Mouse (Mus musculus) embryonic facial prominence, embryonic 15.5 days (tissue): ENCODE measurements around the gene Sit1. TPM values are rescaled to one million over a fixed set of nuclear protein-coding genes. Genes with fewer than 3 reads are reported as not detected.

Experiments used
- ATAC-seq: fragments of 200-750 bp; cut with Nextera tagmentation; 2 replicates; pipeline ENCODE4 v1.8.0; 2017; ENCODE audit warnings: low read depth, moderate TSS enrichment; ENCODE audit not compliant: insufficient number of reproducible peaks, low FRiP score, low TSS enrichment
- H3K27ac ChIP-seq: fragments of 300-500 bp; sonication (generic); replicated peaks from 2 replicates; pipeline ENCODE4 v1.5.1; 2015; ENCODE audit warnings: mild to moderate bottlenecking, inconsistent platforms
- H3K27me3 ChIP-seq: fragments of 300-500 bp; sonication (generic); 2 replicates; pipeline ENCODE4 v1.6.1; 2015; ENCODE audit warnings: inconsistent platforms
- H3K36me3 ChIP-seq: fragments of 300-500 bp; sonication (generic); 2 replicates; pipeline ENCODE4 v1.6.1; 2015; ENCODE audit warnings: mild to moderate bottlenecking, inconsistent platforms
- H3K4me1 ChIP-seq: fragments of 300-500 bp; sonication (generic); 2 replicates; pipeline ENCODE4 v1.6.1; 2015; ENCODE audit warnings: inconsistent platforms
- H3K4me2 ChIP-seq: fragments of 300-500 bp; sonication (generic); replicated peaks from 2 replicates; pipeline ENCODE4 v1.6.1; 2015; ENCODE audit warnings: mild to moderate bottlenecking, inconsistent platforms
- H3K4me3 ChIP-seq: fragments of 300-500 bp; sonication (generic); replicated peaks from 2 replicates; pipeline ENCODE4 v1.5.1; 2015; ENCODE audit warnings: mild to moderate bottlenecking, inconsistent platforms
- H3K9ac ChIP-seq: fragments of 300-500 bp; sonication (generic); 2 replicates; pipeline ENCODE4 v1.6.1; 2015; ENCODE audit warnings: inconsistent platforms
- H3K9me3 ChIP-seq: fragments of 300-500 bp; sonication (generic); replicated peaks from 2 replicates; pipeline ENCODE4 v1.6.1; 2016; ENCODE audit warnings: inconsistent platforms
- WGBS: fragments of 180-500 bp; shearing (Covaris S2); methylation state at CpG from one replicate; pipeline ENCODE4 v1.1.7; 2015; 5-methylcytosine and 5-hydroxymethylcytosine counted together
- polyA plus RNA-seq: library from polyadenylated mRNA; unstranded; fragments of >200 nt; fragmentation: Nextera tagmentation; extraction: Ambion mirVana; gene quantifications from 2 replicates; pipeline ENCODE4 v1.2.1, GENCODE M21; 2015

The Sit1 gene
- polyA plus RNA-seq, 1 experiment from 2014 or later = not detected

DNA sequence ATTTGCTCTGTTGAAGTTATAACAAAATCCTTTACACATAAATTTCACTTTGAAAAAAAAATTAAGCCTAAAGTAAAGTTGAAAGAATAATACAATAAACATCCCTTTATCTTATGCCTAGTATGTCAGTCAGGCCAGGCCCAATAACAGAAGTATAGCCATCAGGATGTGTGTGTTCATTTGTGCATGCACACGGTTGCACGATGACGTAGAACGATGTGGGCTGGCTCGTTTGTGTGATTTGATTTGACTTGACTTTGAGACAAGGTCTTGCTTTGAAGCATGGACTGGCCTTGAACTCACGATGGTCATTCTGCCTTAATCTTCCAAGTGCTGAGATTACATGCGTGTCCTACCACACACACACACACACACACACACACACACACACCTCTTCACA is 16.7 kb downstream of the Sit1 start:
- no peak for ATAC-seq
- H3K36me3 ChIP-seq = no peaks in the 10 kb centered on the region
- WGBS = 82% methylated on average over 7 of the region's 7 CpGs

DNA sequence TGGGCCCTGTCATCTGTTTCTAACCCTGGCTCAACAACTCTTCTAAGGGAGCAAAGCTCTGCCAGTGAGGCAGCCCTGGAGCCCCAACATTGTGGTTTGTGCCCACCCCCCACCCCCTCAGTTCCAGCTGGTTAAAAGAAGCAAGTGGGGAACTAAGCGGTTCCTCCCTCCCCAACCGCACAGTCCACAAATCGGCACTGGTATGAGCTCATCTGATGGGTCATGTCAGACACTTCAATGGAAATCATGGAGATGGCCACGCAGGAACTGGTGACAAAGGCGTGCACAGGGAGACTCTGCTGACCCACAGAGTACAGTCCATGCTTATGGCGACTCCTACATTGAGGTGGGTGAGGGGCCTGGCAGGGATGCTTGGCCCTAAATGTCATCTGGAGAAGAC is 17.6 kb downstream of the Sit1 start:
- Histone ChIP-seq H3K4me3 (no peak overlapping the region), H3K4me2 (no peak overlapping the region), H3K9me3 (no peaks in the 10 kb centered on the region), H3K27me3 (no peaks in the 10 kb centered on the region), H3K4me1 (0 out of 2 replicates have a peak, but pooled peaks cover 5% of the 10 kb centered on the region), H3K36me3 (no peaks in the 10 kb centered on the region), H3K27ac (no peak overlapping the region), H3K9ac (no peak overlapping the region)
- ATAC-seq = no peak
- 80% methylated on average over 6 of the region's 6 CpGs for WGBS

More for the DNA sequence above, 16.7 kb downstream of the Sit1 start:
- Histone ChIP-seq H3K4me3 (no peak overlapping the region), H3K27ac (no peak overlapping the region), H3K4me1 (0 out of 2 replicates have a peak, but pooled peaks cover 5% of the 10 kb centered on the region), H3K4me2 (no peak overlapping the region), H3K27me3 (no peaks in the 10 kb centered on the region), H3K9ac (no peak overlapping the region), H3K9me3 (no peaks in the 10 kb centered on the region)

DNA sequence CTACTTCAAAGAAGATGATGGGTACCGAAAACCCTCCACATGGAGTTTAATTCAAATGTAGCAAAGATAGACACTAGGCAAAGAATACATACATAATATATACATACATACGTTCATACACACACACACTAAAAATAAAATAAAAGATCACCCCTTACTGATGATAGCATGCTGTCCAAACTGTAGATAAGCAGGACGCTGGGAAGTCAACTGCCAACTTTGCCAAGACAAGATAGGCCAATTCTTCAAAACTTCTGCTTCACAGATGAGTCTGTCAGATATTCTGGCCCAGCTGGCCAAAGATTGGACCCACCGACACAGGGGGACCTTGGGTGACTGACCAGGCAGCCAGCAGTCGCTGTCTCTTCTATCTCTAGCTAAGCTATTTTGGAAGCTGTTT is 20.4 kb downstream of the Sit1 start:
- 93% methylated on average over 5 of the region's 5 CpGs for WGBS
- 0 out of 2 replicates have a peak, but pooled peaks cover 5% of the 10 kb centered on the region for H3K4me1 ChIP-seq
- no peaks in the 10 kb centered on the region for H3K9me3 ChIP-seq
- no peak overlapping the region for H3K9ac ChIP-seq
- H3K27me3 ChIP-seq = no peaks in the 10 kb centered on the region
- H3K36me3 ChIP-seq = no peaks in the 10 kb centered on the region
- no peak for ATAC-seq
- no peak overlapping the region for H3K27ac ChIP-seq
- no peak overlapping the region for H3K4me3 ChIP-seq
- H3K4me2 ChIP-seq = no peak overlapping the region

DNA sequence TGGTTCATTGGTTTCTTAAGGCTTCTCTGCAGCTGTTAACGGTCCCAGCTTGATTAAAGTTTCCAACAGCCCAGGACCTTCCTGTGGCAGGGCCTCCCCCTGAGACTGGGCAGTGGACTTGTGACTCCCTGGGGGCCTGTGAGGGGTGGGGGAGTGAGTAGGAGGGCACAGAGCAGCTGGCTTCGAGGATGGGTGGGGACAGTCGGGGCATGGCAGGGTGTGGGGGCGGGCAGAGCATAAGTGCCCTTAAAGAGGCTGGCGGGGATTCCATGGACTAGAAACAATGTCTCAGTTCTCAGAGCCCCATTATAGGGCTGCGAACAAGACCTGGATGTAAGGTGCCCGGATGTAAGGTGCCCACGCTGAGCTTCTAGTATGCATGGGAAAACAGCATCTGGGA is 26.4 kb downstream of the Sit1 start:
- H3K4me2 ChIP-seq = no peak overlapping the region
- ATAC-seq = no peak
- H3K27ac ChIP-seq = no peak overlapping the region
- no peaks in the 10 kb centered on the region for H3K9me3 ChIP-seq
- 25% methylated on average over 8 of the region's 8 CpGs for WGBS
- H3K4me3 ChIP-seq = no peak overlapping the region
- H3K4me1 ChIP-seq = peaks cover 18% of the 10 kb centered on the region
- no peak overlapping the region for H3K9ac ChIP-seq
- H3K36me3 ChIP-seq = no peaks in the 10 kb centered on the region
- H3K27me3 ChIP-seq = peaks cover 22% of the 10 kb centered on the region; the same call in 1 of the 2 replicates

DNA sequence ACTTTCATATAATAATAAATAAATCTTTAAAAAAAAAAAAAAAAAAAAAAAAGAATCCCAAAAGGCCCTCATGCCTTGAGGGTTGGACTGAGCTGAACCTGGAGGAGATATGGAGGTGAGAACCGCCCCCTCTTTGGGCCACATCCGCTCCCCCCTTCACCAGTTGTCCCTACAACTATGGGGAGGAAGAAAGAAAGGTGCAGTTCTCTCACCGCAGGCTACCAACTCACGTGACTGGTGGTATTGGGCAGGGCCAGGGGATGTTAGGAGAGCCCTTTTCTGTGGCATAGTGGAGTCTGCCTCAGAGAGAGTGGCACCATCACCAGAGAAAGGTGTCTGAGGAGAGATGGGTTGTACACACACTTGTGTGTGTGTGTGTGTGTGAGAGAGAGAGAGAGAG is 27.1 kb downstream of the Sit1 start:
- H3K9ac ChIP-seq = no peak overlapping the region
- H3K36me3 ChIP-seq = no peaks in the 10 kb centered on the region
- no peak overlapping the region for H3K4me3 ChIP-seq
- peaks cover 18% of the 10 kb centered on the region for H3K4me1 ChIP-seq
- H3K27ac ChIP-seq = no peak overlapping the region
- WGBS = 31% methylated on average over 4 of the region's 4 CpGs
- peaks cover 24% of the 10 kb centered on the region; the same call in 1 of the 2 replicates for H3K27me3 ChIP-seq
- no peaks in the 10 kb centered on the region for H3K9me3 ChIP-seq
- H3K4me2 ChIP-seq = no peak overlapping the region
- no peak for ATAC-seq

DNA sequence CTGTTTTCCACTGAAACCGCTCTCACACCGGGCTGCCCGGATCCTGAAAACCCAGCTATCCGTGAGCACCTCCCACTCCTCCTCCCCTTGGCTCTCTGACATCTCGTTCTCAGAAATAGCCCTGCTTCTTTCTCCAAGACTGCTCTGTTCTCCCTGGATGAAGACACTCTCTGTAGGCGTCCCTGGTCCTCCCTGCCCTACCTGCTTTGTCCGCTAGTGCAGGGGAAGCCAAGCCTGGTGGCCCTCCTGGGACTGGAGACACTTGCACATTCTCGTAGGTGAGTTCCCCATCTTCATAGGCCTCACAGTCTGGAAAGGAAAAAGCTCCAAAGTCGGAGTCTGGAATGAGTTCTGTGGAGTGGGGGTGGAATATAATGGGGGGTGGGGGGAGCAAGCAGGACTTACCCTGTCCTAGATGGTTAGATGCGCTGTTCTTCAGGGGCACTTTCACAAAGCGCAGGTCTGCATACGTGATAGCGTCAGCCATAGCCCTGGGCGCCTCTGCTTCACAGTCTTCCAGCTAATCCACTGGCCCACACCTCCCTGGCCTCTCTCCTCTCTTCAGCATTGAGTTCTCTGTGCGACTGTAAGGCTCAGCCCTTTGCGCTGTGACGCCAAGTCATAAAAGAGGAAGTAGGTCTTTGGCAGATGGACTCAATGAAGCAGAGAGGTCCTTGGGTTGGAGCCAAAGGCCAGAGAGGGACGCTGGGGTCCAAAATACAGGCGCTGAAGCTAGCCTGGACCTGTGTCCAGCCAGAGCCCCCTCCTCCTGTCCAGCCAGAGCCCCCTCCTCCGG is 29.3 kb downstream of the Sit1 start, which contains the start of gene Cd72:
Cd72 (minus strand) TSS at position 588 of the 796 bp plus-strand sequence.
- peak within 1 kb of the TSS; percentile 28; the same call in 1 of the 2 replicates for H3K9ac ChIP-seq
- WGBS = 31% methylated on average over 20 of the region's 20 CpGs
- H3K27me3 ChIP-seq = peaks cover 24% of the 10 kb centered on the region; the same call in 1 of the 2 replicates

DNA sequence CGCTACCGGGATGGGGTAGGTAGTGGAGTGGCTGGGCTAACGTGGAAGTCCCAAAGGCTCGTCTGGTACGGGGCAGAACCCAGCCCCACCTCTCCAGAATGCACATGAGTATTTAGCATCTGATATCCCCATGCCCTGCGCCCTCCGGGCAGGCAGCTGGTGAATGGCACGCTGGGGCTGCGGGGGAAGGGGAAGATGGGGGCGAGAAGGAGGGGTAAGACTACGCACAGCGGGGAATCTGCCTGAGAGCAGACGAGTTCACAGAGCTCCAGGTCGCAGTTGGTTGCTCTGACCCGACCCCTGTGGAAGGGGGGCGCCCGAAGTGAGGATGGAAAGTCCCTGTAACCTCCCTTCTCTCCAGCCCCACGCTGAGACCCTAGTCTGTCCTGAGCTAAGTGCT is 30.1 kb downstream of the Sit1 start:
- ATAC-seq = no peak
- H3K9ac ChIP-seq = peak overlapping the region; percentile 28; the same call in 1 of the 2 replicates
- peak overlapping the region; percentile 53 for H3K4me2 ChIP-seq
- WGBS = under 1% methylated on average over 18 of the region's 18 CpGs
- H3K4me1 ChIP-seq = peaks cover 20% of the 10 kb centered on the region
- peaks cover 24% of the 10 kb centered on the region; the same call in 1 of the 2 replicates for H3K27me3 ChIP-seq
- H3K36me3 ChIP-seq = no peaks in the 10 kb centered on the region
- no peaks in the 10 kb centered on the region for H3K9me3 ChIP-seq
- no peak overlapping the region for H3K27ac ChIP-seq
- H3K4me3 ChIP-seq = peak overlapping the region; percentile 29

More for the DNA sequence above, 29.3 kb downstream of the Sit1 start, which contains the start of gene Cd72:
- Histone ChIP-seq H3K36me3 (no peaks in the 10 kb centered on the region), H3K4me1 (peaks cover 18% of the 10 kb centered on the region), H3K4me3 (peak within 1 kb of the TSS; percentile 29), H3K27ac (no peak within 1 kb of the TSS), H3K9me3 (no peaks in the 10 kb centered on the region), H3K4me2 (peak within 1 kb of the TSS; percentile 53)
- no peak for ATAC-seq

DNA sequence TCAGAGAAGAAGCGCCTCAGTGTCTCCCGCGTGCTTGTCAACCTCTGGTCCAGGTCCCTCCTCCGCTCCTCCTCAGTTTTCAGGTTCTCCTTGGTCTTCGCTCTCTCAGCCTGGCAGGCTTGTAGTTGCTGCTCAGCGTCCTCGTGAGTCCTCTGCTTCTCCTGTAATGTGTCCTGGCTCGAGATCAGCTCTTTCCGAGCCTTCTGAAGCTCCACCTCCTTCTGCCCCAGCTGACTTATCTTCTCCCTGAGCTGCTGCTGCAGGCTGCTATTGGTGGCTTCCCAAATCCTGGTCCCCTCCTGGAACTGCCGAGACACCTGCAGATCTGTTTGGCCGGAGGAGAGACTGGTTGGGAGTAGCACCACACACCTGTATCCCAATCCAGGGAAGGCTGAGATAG is 31.2 kb downstream of the Sit1 start:
- Histone ChIP-seq H3K4me1 (peaks cover 28% of the 10 kb centered on the region), H3K27ac (no peak overlapping the region), H3K9ac (no peak overlapping the region), H3K9me3 (no peaks in the 10 kb centered on the region), H3K27me3 (peaks cover 24% of the 10 kb centered on the region; the same call in 1 of the 2 replicates), H3K36me3 (peaks cover 5% of the 10 kb centered on the region), H3K4me2 (no peak overlapping the region), H3K4me3 (no peak overlapping the region)
- ATAC-seq = no peak
- WGBS = 50% methylated on average over 11 of the region's 11 CpGs

GRCm38 (mm10) chr4:43448554-43448953 is 35.0 kb downstream of the Sit1 start:
- Histone ChIP-seq H3K36me3 (peaks cover 31% of the 10 kb centered on the region), H3K4me2 (no peak overlapping the region), H3K27ac (no peak overlapping the region), H3K4me3 (no peak overlapping the region), H3K9ac (no peak overlapping the region), H3K27me3 (peaks cover 12% of the 10 kb centered on the region; the same call in 1 of the 2 replicates), H3K9me3 (no peaks in the 10 kb centered on the region), H3K4me1 (peaks cover 38% of the 10 kb centered on the region)
- 82% methylated on average over 3 of the region's 3 CpGs for WGBS
- ATAC-seq = no peak

- peak; percentile 32 for ATAC-seq
- Histone ChIP-seq H3K27me3 (0 out of 2 replicates have a peak, but pooled peaks cover 3% of the 10 kb centered on the region), H3K27ac (peak overlapping the region; percentile 5; the same call in 1 of the 2 replicates), H3K9me3 (no peaks in the 10 kb centered on the region), H3K9ac (no peak overlapping the region), H3K4me2 (no peak overlapping the region), H3K36me3 (peaks cover 31% of the 10 kb centered on the region), H3K4me1 (peaks cover 31% of the 10 kb centered on the region), H3K4me3 (no peak overlapping the region)
- WGBS = 80% methylated on average over 13 of the region's 13 CpGs
These were observed 36.3 kb downstream of the Sit1 start for GRCm38 (mm10) chr4:43447251-43447650.

- Histone ChIP-seq H3K36me3 (peaks cover 31% of the 10 kb centered on the region), H3K27me3 (no peaks in the 10 kb centered on the region), H3K4me3 (peak overlapping the region; percentile 96), H3K27ac (peak overlapping the region; percentile 94), H3K9ac (peak overlapping the region; percentile 96), H3K4me1 (peaks cover 30% of the 10 kb centered on the region), H3K4me2 (peak overlapping the region; percentile 79), H3K9me3 (no peaks in the 10 kb centered on the region)
- no peak for ATAC-seq
- under 1% methylated on average over 28 of the region's 28 CpGs for WGBS
These were observed 40.0 kb downstream of the Sit1 start for GRCm38 (mm10) chr4:43443511-43443910.
